Mouse (Mus musculus) kidney, adult 2 months (tissue): Measurements from ENCODE around the gene Ahnak2.

ENCODE experiments used
- CTCF ChIP-seq: fragments of 200-500 bp; conservative IDR thresholded peaks from 2 replicates; pipeline ENCODE4 v1.5.1; 2011; ENCODE audit warnings: low read depth, mild to moderate bottlenecking, control low read depth, low read length, moderate library complexity, mixed read lengths; ENCODE audit not compliant: insufficient read depth, insufficient read length
- POLR2A ChIP-seq: fragments of 200-500 bp; IDR thresholded peaks from one replicate; pipeline ENCODE4 v1.6.1; 2011; ENCODE audit warnings: low read depth, low read length, control low read depth

- TF ChIP-seq CTCF (no peak), POLR2A (no peak)
These were observed 68.2 kb downstream of the Ahnak2 start for GRCm38 (mm10) chr12:112734108-112734820.
